Mouse (Mus musculus) liver, embryonic 15.5 days (tissue): ENCODE results near the gene Mcrs1. TPM values are rescaled to one million over a fixed set of nuclear protein-coding genes. Genes with fewer than 3 reads are reported as not detected.

Experiments used
- ATAC-seq: fragments of 200-750 bp; cut with Nextera tagmentation; 2 replicates; pipeline ENCODE4 v1.8.0; 2017; ENCODE audit warnings: moderate number of reproducible peaks, mild to moderate bottlenecking, moderate library complexity; ENCODE audit not compliant: insufficient read depth
- H3K27ac ChIP-seq: fragments of 300-500 bp; sonication (generic); replicated peaks from 2 replicates; pipeline ENCODE4 v1.5.1; 2015; ENCODE audit warnings: mild to moderate bottlenecking, inconsistent platforms
- H3K27me3 ChIP-seq: fragments of 300-500 bp; sonication (generic); 2 replicates; pipeline ENCODE4 v1.6.1; 2015; ENCODE audit warnings: mild to moderate bottlenecking, inconsistent platforms
- H3K36me3 ChIP-seq: fragments of 300-500 bp; sonication (generic); replicated peaks from 2 replicates; pipeline ENCODE4 v1.6.1; 2015; ENCODE audit warnings: moderate library complexity, mild to moderate bottlenecking, inconsistent platforms
- H3K4me1 ChIP-seq: fragments of 300-500 bp; sonication (generic); replicated peaks from 2 replicates; pipeline ENCODE4 v1.6.1; 2015; ENCODE audit warnings: inconsistent platforms
- H3K4me2 ChIP-seq: fragments of 300-500 bp; sonication (generic); 2 replicates; pipeline ENCODE4 v1.6.1; 2015; ENCODE audit warnings: moderate library complexity, mild to moderate bottlenecking, inconsistent platforms
- H3K4me3 ChIP-seq: fragments of 300-500 bp; sonication (generic); replicated peaks from 2 replicates; pipeline ENCODE4 v1.5.1; 2015; ENCODE audit warnings: mild to moderate bottlenecking, inconsistent platforms
- H3K9ac ChIP-seq: fragments of 300-500 bp; sonication (generic); 2 replicates; pipeline ENCODE4 v1.6.1; 2015; ENCODE audit warnings: moderate library complexity, mild to moderate bottlenecking, inconsistent platforms
- H3K9me3 ChIP-seq: fragments of 300-500 bp; sonication (generic); replicated peaks from 2 replicates; pipeline ENCODE4 v1.6.1; 2016; ENCODE audit warnings: inconsistent platforms
- WGBS: fragments of 180-500 bp; shearing (Covaris S2); methylation state at CpG from one replicate; pipeline ENCODE4 v1.1.7; 2015; ENCODE audit warnings: mixed read lengths; ENCODE audit not compliant: insufficient replicate concordance; 5-methylcytosine and 5-hydroxymethylcytosine counted together
- polyA plus RNA-seq: library from polyadenylated mRNA; unstranded; fragments of >200 nt; fragmentation: Nextera tagmentation; extraction: Ambion mirVana; gene quantifications from 2 replicates; pipeline ENCODE4 v1.2.1, GENCODE M21; 2015

Gene Mcrs1
- polyA plus RNA-seq, 1 experiment from 2014 or later, result 42.8 TPM

DNA sequence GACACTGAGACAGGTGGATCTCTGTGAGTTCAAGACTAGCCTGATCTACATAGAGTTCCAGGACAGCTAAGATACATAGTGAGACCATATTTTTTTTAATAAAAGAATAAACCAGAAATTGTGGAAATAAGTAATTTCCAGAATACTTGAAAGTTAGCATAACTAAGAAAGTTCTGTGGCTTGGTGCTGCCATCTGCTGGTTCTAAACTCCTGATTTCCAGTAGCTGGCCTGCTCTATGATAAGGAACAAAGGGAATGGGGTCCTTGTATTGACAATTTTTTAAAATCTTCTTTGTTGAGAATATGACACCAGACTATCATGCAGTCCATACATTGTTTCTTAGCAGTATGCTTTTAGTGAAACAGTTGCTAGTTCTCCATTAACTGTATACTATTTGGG is 53.0 kb downstream of the Mcrs1 start:
- H3K4me2 ChIP-seq, result no peak overlapping the region
- no peaks in the 10 kb centered on the region for H3K9me3 ChIP-seq
- H3K4me1 ChIP-seq, result no peaks in the 10 kb centered on the region
- no peaks in the 10 kb centered on the region for H3K27me3 ChIP-seq
- H3K36me3 ChIP-seq, result no peaks in the 10 kb centered on the region
- H3K9ac ChIP-seq, result no peak overlapping the region
- no peak for ATAC-seq
- no peak overlapping the region for H3K27ac ChIP-seq
- H3K4me3 ChIP-seq, result no peak overlapping the region

DNA sequence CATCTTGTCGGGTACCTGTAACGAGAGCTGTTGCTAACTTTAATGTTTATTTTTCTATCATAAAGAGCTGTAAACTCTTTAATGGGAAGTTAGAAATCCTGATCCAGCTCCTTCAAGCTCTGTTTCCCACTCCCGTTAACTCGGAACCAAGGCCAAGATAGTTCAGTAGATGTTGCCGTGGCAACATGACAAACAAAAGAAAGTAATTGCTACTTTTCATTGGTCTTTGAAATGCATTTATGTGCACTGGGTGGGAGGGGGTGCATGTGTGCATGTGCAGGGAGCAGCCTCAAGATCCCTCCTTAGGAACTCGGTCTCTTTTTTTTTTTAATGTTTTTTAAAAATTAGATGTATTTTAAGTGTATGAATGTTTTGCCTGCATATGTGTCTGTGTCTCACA is 56.7 kb downstream of the Mcrs1 start:
- Histone ChIP-seq H3K27ac (no peak overlapping the region), H3K4me2 (no peak overlapping the region), H3K4me3 (no peak overlapping the region), H3K9ac (no peak overlapping the region), H3K9me3 (no peaks in the 10 kb centered on the region), H3K36me3 (peaks cover 9% of the 10 kb centered on the region; the same call in 1 of the 2 replicates), H3K4me1 (no peaks in the 10 kb centered on the region), H3K27me3 (no peaks in the 10 kb centered on the region)
- WGBS, result 74% methylated on average over 6 of the region's 6 CpGs
- no peak for ATAC-seq

DNA sequence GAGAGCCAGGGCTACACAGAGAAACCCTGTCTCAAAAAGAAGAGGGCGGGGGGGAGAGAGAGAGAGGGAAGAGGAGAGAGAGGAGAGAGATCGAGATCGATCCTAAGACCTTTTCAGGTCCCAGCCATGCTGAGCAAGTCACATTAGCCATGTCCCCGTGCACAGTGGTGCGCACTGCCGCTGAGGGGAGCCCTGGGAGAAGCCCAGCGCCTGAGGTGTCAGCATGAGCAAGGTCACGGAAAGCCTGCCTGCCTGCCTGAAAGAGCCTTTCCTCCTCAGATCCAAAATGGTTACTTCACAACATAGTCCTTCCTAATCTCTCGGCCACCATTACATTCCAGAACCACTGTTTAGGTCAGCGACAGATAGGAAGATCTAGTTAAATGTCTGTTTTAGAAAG is 57.4 kb downstream of the Mcrs1 start:
- Histone ChIP-seq H3K9me3 (no peaks in the 10 kb centered on the region), H3K27ac (no peak overlapping the region), H3K9ac (no peak overlapping the region), H3K36me3 (peaks cover 9% of the 10 kb centered on the region; the same call in 1 of the 2 replicates), H3K27me3 (no peaks in the 10 kb centered on the region), H3K4me3 (no peak overlapping the region), H3K4me2 (no peak overlapping the region), H3K4me1 (no peaks in the 10 kb centered on the region)
- 71% methylated on average over 10 of the region's 10 CpGs for WGBS
- no peak for ATAC-seq

Other genes with a start within 250 kb of the Mcrs1 start
- gene Tuba1c, start 222.1 kb downstream of the Mcrs1 start, polyA plus RNA-seq, result 271 and 291 TPM in 2 replicates
- 0.83 and 1.2 TPM in 2 replicates for gene Prph, start 196.8 kb downstream of the Mcrs1 start, polyA plus RNA-seq
- 14.6 and 15.9 TPM in 2 replicates for gene Troap, start 177.4 kb downstream of the Mcrs1 start, polyA plus RNA-seq
- gene C1ql4, start 164.1 kb downstream of the Mcrs1 start, polyA plus RNA-seq, result not detected in 2 replicates
- 18.1 and 21.5 TPM in 2 replicates for gene Dnajc22, start 158.8 kb downstream of the Mcrs1 start, polyA plus RNA-seq
- gene Spats2, start 126.0 kb downstream of the Mcrs1 start, polyA plus RNA-seq, result 6.7 and 7.7 TPM in 2 replicates
- gene Kcnh3, start 27.1 kb downstream of the Mcrs1 start, polyA plus RNA-seq, result 0.12 and 0.30 TPM in 2 replicates
- 6.6 and 8.8 TPM in 2 replicates for gene Prpf40b, start 43.1 kb upstream of the Mcrs1 start, polyA plus RNA-seq
- gene Fam186b, start 43.9 kb upstream of the Mcrs1 start, polyA plus RNA-seq, result not detected in 2 replicates
- 3.5 and 3.8 TPM in 2 replicates for gene Fmnl3, start 118.5 kb upstream of the Mcrs1 start, polyA plus RNA-seq
- gene Tmbim6, start 140.9 kb upstream of the Mcrs1 start, polyA plus RNA-seq, result 278 and 304 TPM in 2 replicates
- gene Nckap5l, start 205.8 kb upstream of the Mcrs1 start, polyA plus RNA-seq, result 0.92 and 1.3 TPM in 2 replicates
- gene Bcdin3d, start 222.8 kb upstream of the Mcrs1 start, polyA plus RNA-seq, result 5.2 and 5.3 TPM in 2 replicates